Mouse (Mus musculus) G1E (cell line): ENCODE measurements around the gene Gm45623. TPM values are rescaled to one million over a fixed set of nuclear protein-coding genes. Genes with fewer than 3 reads are reported as not detected.

Experiments used
- ATAC-seq: 2 replicates; pipeline ENCODE4 v1.8.0; 2016; ENCODE audit warnings: mild to moderate bottlenecking; ENCODE audit not compliant: insufficient number of reproducible peaks, poor library complexity, low FRiP score, severe bottlenecking; ENCODE audit errors: extremely low read depth
- DNase-seq: peaks from one replicate; pipeline ENCODE4 v3.0.0; 2012; ENCODE audit warnings: low spot score
- H3K27me3 ChIP-seq: 2 replicates; pipeline ENCODE4 v1.6.1; 2012; ENCODE audit warnings: mild to moderate bottlenecking, low read length, inconsistent platforms; ENCODE audit not compliant: insufficient read depth
- H3K36me3 ChIP-seq: replicated peaks from 2 replicates; pipeline ENCODE3; 2012; ENCODE audit warnings: mild to moderate bottlenecking, inconsistent platforms
- H3K4me1 ChIP-seq: 2 replicates; pipeline ENCODE4 v1.6.1; 2012; ENCODE audit warnings: low read depth, low read length, inconsistent platforms, mixed read lengths; ENCODE audit not compliant: insufficient read depth
- H3K4me3 ChIP-seq: 2 replicates; pipeline ENCODE4 v1.5.1; 2012; ENCODE audit warnings: low read depth, mild to moderate bottlenecking, inconsistent platforms, low read length, moderate library complexity, mixed read lengths
- H3K9me3 ChIP-seq: replicated peaks from 2 replicates; pipeline ENCODE4 v1.6.1; 2012; ENCODE audit warnings: inconsistent platforms
- CTCF ChIP-seq: IDR thresholded peaks from 2 replicates; pipeline ENCODE4 v1.5.1; 2012; ENCODE audit warnings: low read depth, low read length, inconsistent platforms, mixed read lengths
- GATA1 ChIP-seq: IDR thresholded peaks from 2 replicates; pipeline ENCODE4 v1.6.1; 2012; ENCODE audit warnings: borderline replicate concordance, low read length, inconsistent platforms, mixed read lengths
- GATA2 ChIP-seq: IDR thresholded peaks from 2 replicates; pipeline ENCODE4 v1.6.1; 2012; ENCODE audit warnings: low read depth, low read length, inconsistent platforms, borderline replicate concordance
- POLR2AphosphoS5 ChIP-seq: IDR thresholded peaks from 2 replicates; pipeline ENCODE4 v1.6.1; 2012; ENCODE audit warnings: low read depth, low read length, inconsistent platforms; ENCODE audit not compliant: insufficient replicate concordance
- TAL1 ChIP-seq: conservative IDR thresholded peaks from 2 replicates; pipeline ENCODE4 v1.6.1; 2012; ENCODE audit warnings: low read depth, low read length, inconsistent platforms, mixed read lengths
- polyA plus RNA-seq: library from polyadenylated mRNA; stranded (reverse); fragments of >175 nt; gene quantifications from 2 replicates; pipeline ENCODE4 v1.2.3, GENCODE M21; 2012
- total RNA-seq, 2 experiments: library from RNA; stranded (forward) in 1 of 2; stranded (reverse) in 1 of 2; fragments of 200-1000 nt in 1 of 2; fragments of >200 nt in 1 of 2; fragmentation: Nextera tagmentation in 1 of 2; gene quantifications; 2 replicates each; pipeline ENCODE4 v1.2.3; 2014 to 2017

The Gm45623 gene
- total and polyA plus RNA-seq, 3 experiments, result 0.05 TPM; not detected in 2

- no peaks in the 10 kb centered on the region for H3K4me1 ChIP-seq
- peaks cover 60% of the 10 kb centered on the region for H3K9me3 ChIP-seq
- ATAC-seq (no peak), DNase-seq (no peak)
- H3K27me3 ChIP-seq, result no peaks in the 10 kb centered on the region
- no peak overlapping the region for H3K4me3 ChIP-seq
- TF ChIP-seq POLR2AphosphoS5 (no peak), GATA1 (no peak), GATA2 (no peak), CTCF (no peak), TAL1 (no peak)
- no peaks in the 10 kb centered on the region for H3K36me3 ChIP-seq
Measured at GRCm38 (mm10) chr13:56770136-56770578, 16.5 kb upstream of the Gm45623 start.

DNA sequence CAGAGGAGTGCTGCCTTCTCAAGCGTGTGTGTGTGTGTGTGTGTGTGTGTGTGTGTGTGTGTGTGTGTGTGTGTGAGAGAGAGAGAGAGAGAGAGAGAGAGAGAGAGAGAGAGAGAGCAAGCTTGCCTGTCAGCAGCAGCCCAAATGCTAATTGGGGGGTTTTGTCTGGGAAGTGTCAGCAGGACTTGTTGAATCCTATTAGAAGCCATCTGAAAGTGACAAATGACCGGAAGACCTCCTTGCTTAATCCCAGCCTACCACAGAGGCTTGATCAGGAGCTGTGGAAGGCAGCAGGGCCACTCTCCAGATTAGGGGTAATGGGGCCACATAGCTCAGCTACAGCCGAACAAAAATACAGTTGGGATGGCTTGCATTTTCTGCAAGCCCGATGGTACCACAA, 15.8 kb upstream of the Gm45623 start:
- Histone ChIP-seq H3K4me3 (no peak overlapping the region), H3K36me3 (no peaks in the 10 kb centered on the region), H3K4me1 (no peaks in the 10 kb centered on the region), H3K9me3 (peaks cover 65% of the 10 kb centered on the region), H3K27me3 (no peaks in the 10 kb centered on the region)
- DNase-seq (no peak), ATAC-seq (no peak)
- TF ChIP-seq POLR2AphosphoS5 (no peak), GATA1 (no peak), TAL1 (no peak), CTCF (no peak), GATA2 (no peak)

DNA sequence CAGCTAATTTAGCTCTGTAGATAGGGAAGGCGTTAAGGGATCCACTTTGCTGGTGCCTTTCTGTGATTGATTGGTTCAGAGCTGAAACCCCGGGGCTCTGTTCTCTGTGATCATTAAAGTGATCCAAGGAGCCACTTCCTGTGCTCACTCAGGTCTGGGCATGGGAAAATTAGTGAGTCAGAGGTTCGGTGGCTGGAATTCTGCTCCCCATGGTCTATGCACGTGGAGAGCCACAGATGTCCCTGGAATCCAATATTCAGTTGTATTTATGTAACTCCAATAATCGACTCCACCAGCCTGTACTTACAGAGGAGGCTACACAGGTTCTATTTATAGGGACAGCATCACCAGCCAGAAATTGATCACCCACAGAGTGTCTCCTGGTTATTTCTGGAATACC, 12.6 kb upstream of the Gm45623 start:
- H3K27me3 ChIP-seq, result no peaks in the 10 kb centered on the region
- no peak for ATAC-seq
- no peak for TF ChIP-seq CTCF
- no peak for TF ChIP-seq POLR2AphosphoS5
- no peak for TF ChIP-seq GATA2
- TF ChIP-seq GATA1, result no peak

DNA sequence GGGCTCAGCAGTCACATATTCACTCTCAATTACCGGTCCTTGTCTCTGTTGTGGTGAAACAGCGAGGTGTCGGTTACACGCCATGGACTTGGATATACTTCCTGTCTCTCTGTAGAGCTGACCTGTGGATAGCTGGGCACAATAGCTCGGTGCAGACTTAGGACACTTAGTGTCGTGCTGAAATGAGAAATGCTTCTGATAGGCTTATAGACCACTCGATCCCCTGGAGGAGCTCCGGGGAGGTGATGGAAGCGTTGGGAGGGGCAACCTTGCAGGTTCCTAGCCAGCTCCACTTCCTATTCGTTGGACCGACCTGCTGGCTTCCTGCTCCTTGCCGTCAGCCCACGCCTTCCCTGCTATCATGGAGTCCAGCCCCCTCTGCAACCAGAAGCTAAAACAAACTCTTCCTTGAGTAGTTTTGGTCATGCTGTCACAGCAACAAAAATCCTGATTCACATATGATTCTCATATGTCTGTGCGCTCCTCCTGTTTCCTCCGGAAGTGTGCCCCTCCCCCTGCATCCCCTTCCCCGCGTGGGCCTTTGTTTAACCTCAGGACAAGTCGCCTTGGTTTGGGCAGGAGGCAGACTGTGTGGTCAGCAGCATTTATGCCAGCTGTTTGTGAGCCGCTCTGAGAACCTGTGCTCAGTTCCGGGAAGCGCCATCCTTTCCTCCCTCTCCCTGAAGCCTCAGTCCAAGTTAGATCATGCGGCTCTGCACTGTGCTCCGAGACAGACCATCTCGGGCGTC, 11.8 kb upstream of the Gm45623 start:
- no peaks in the 10 kb centered on the region for H3K27me3 ChIP-seq
- H3K4me3 ChIP-seq, result no peak overlapping the region
- H3K36me3 ChIP-seq, result no peaks in the 10 kb centered on the region
- DNase-seq (no peak), ATAC-seq (no peak)
- no peak for TF ChIP-seq GATA2
- no peak for TF ChIP-seq TAL1
- TF ChIP-seq GATA1, result no peak
- TF ChIP-seq POLR2AphosphoS5, result no peak
- TF ChIP-seq CTCF, result no peak
- H3K4me1 ChIP-seq, result no peaks in the 10 kb centered on the region
- peaks cover 70% of the 10 kb centered on the region for H3K9me3 ChIP-seq

More for the DNA sequence above, 12.6 kb upstream of the Gm45623 start:
- Histone ChIP-seq H3K36me3 (no peaks in the 10 kb centered on the region), H3K4me3 (no peak overlapping the region), H3K4me1 (no peaks in the 10 kb centered on the region), H3K9me3 (peaks cover 69% of the 10 kb centered on the region)
- no peak for DNase-seq

DNA sequence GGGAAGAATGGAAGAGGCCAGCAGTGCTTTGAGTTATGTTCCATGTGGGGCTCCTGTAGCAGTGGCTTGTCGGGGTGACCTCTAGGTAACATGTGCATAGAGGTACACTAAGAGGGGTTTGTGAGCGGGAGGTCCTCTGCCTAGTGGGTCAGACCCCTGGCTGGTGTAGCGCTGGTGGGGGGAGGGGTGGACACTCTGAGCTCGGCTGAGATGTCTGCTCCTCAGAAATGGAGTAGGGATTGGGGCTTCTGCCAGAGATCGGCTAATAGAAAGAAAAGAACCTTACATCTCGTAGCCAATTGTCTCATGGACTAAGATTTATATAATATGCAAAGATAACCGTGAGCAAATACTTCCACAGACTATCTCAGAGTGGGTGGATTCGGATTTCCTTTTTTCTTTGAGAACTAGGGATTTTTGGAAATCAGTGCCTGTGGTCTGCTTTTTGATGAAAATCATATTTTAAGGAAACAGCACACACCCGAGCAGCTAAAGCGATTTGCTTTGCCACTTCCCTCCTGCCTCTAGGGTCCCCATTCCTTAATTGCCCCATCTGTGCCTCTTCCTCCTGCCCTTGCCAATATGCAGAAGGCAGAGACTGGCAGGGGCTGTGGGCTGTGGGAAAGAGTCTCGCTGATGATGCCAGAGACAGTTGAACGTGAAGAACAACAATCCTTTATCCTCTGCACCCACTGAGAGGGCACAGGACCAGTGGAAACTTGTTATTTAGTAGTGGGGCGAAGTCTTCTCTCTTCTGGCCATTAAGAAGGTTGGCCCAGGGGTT, 9.0 kb upstream of the Gm45623 start:
- Histone ChIP-seq H3K27me3 (no peaks in the 10 kb centered on the region), H3K4me1 (no peaks in the 10 kb centered on the region), H3K4me3 (no peak overlapping the region), H3K9me3 (peaks cover 69% of the 10 kb centered on the region), H3K36me3 (no peaks in the 10 kb centered on the region)
- DNase-seq, result no peak
- no peak for ATAC-seq
- TF ChIP-seq GATA2 (no peak), CTCF (no peak), POLR2AphosphoS5 (no peak), GATA1 (no peak), TAL1 (no peak)

GRCm38 (mm10) chr13:56758492-56758891, 4.9 kb upstream of the Gm45623 start:
- Histone ChIP-seq H3K9me3 (peaks cover 63% of the 10 kb centered on the region), H3K36me3 (no peaks in the 10 kb centered on the region), H3K27me3 (no peaks in the 10 kb centered on the region), H3K4me3 (no peak overlapping the region), H3K4me1 (no peaks in the 10 kb centered on the region)
- no peak for ATAC-seq
- no peak for TF ChIP-seq POLR2AphosphoS5
- TF ChIP-seq GATA2, result no peak
- TF ChIP-seq GATA1, result no peak
- 0 out of 2 replicates have a peak, but pooled peaks have one; percentile 17 for TF ChIP-seq CTCF
- no peak for DNase-seq
